Mouse (Mus musculus) brain, embryonic 14.5 days (tissue): ENCODE results near the gene Ccnk.

Source experiments
- CTCF ChIP-seq: fragments of 200-500 bp; IDR thresholded peaks from 2 replicates; pipeline ENCODE4 v1.5.1; 2012; ENCODE audit warnings: inconsistent platforms, mild to moderate bottlenecking, moderate library complexity, borderline replicate concordance; ENCODE audit not compliant: insufficient read depth, insufficient read length; ENCODE audit errors: extremely low read depth
- POLR2A ChIP-seq: fragments of 200-500 bp; IDR thresholded peaks from 2 replicates; pipeline ENCODE4 v1.6.1; 2012; ENCODE audit warnings: mild to moderate bottlenecking, inconsistent platforms, borderline replicate concordance; ENCODE audit not compliant: poor library complexity, insufficient read depth, insufficient read length, severe bottlenecking; ENCODE audit errors: extremely low read depth

DNA sequence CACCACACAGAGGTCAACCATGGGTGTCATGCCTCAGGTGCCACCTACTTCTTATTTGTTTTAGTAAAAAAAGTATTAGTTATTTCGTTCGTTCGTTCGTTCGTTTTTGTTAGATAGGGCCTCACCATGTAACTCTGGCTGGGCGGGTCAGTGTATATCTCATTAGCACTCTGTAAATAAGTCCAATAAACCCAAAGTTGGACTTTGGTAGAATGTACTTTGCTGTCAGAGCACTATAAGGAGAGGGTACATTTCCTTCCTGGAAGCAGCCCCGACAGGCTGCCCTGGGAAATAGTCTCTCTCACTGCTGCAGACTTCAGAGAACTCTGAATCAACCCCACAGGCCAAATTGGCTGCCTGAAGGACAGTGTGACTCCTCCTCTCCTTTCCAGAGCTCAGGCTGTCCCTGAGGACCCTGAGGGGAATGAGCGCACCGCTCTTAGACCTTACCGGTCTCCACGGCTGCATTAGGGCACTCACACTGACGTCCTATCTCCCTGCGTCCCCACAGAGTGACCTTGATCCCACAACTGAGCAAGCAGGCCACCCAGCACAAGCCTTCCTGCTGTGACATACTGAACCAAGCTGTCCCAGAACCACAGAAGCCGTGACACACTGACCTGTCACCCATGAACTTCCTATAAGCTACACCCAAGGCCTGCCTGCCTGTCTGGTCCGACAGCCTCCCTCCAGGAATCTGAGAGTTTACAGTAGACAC lies 72.6 kb downstream of the Ccnk start:
- TF ChIP-seq POLR2A (no peak), CTCF (no peak)
